18 mouse cellular contexts compared by ENCODE assay signal in the genomic region with DNA sequence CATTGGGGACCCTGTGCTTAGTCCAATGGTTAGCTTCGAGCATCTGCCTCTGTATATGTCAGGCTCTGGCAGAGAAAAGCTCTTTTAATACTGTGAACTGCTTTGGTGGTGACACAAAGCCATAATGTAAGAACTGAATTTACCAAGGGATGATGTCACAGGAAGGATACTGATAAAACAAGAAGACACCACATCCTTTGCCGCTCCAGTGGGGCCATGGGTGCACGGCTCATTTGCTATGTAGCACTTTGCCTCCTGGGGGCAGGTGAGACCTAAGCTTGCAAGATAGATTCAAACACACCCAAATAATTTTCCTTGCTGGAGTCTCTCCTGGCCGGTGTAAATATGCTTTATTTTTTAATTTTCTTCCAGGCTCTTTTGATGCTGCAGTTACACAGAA.
DNase-seq lines count a peak whose midpoint lies in the region; ATAC-seq lines count a peak whose summit lies in the region.
"Had no signal": no experiment of that assay in that cellular context is flagged by ENCODE, and none has a peak within 500 bp of the region (broad histone marks: within the 10 kb centered on the region; RNA-seq: fewer than 3 reads in every experiment).

No protein-coding gene starts in this region.

- no peak overlapping the region for H3K4me2 ChIP-seq in hindbrain, embryonic 16.5 days (ENCODE audit: low read length)
- H3K4me2 ChIP-seq: embryonic facial prominence, embryonic 12.5 days; heart, embryonic 11.5 days; hindbrain, embryonic 14.5 days; midbrain, embryonic 12.5 days had no signal

- no peak overlapping the region for H3K27ac ChIP-seq in hindbrain, embryonic 16.5 days (ENCODE audit: low read depth, low read length)
- H3K27ac ChIP-seq: embryonic facial prominence, embryonic 12.5 days; hindbrain, embryonic 14.5 days; midbrain, embryonic 12.5 days had no signal

- peak; percentile 86 for ATAC-seq in megakaryocyte, adult 5-6 weeks (ENCODE audit: poor library complexity, severe bottlenecking)
- ATAC-seq in hindbrain, embryonic 16.5 days: no peak
- ATAC-seq: forebrain, embryonic 16.5 days had no signal

- no peaks in the 10 kb centered on the region for H3K9me3 ChIP-seq in hindbrain, embryonic 16.5 days (ENCODE audit: control insufficient read depth, low read length)
- H3K9me3 ChIP-seq: embryonic facial prominence, embryonic 12.5 days; midbrain, embryonic 12.5 days had no signal

- peak; percentile 17 to 19 for DNase-seq in B cell, adult 2 months
- peak; percentile 44 to 50 for DNase-seq in CD8-positive naive resting alpha-beta T cell, adult 2 months (ENCODE audit: low read depth in 2 of 2, low spot score in 2 of 2)
- peak; percentile 65 for DNase-seq in thymus, postnatal 0 days (ENCODE audit: low spot score)
- no peak for DNase-seq in lung, postnatal 4 days
- DNase-seq in liver: no peak
- DNase-seq in gastrocnemius, postnatal 10 days: no peak
- DNase-seq: adrenal gland, postnatal 25 days; cerebellum, adult 2 months; gastrocnemius, postnatal 25 days; kidney, adult 2 months; kidney, postnatal 36 days had no signal

- no peaks in the 10 kb centered on the region for H3K27me3 ChIP-seq in hindbrain, embryonic 16.5 days (replicated peaks; ENCODE audit: control insufficient read depth, insufficient read depth, low read length)
- H3K27me3 ChIP-seq: embryonic facial prominence, embryonic 12.5 days; midbrain, embryonic 12.5 days had no signal

- H3K36me3 ChIP-seq in hindbrain, embryonic 16.5 days (ENCODE audit: control insufficient read depth, insufficient read depth, low read length): no peaks in the 10 kb centered on the region
- H3K36me3 ChIP-seq: embryonic facial prominence, embryonic 12.5 days; midbrain, embryonic 12.5 days had no signal

- H3K4me3 ChIP-seq in hindbrain, embryonic 16.5 days (ENCODE audit: low read length): no peak overlapping the region
- H3K4me3 ChIP-seq: embryonic facial prominence, embryonic 12.5 days; midbrain, embryonic 12.5 days had no signal

- no peaks in the 10 kb centered on the region for H3K4me1 ChIP-seq in hindbrain, embryonic 16.5 days (ENCODE audit: control insufficient read depth, insufficient read depth, low read depth, low read length)
- H3K4me1 ChIP-seq: embryonic facial prominence, embryonic 12.5 days; midbrain, embryonic 12.5 days had no signal

- H3K9ac ChIP-seq in hindbrain, embryonic 16.5 days (ENCODE audit: low read depth, low read length): no peak overlapping the region
- H3K9ac ChIP-seq: embryonic facial prominence, embryonic 12.5 days; hindbrain, embryonic 14.5 days; midbrain, embryonic 12.5 days had no signal

- 83% methylated on average over 4 of the region's 4 CpGs for WGBS in hindbrain, embryonic 16.5 days

Comparison
In these comparisons a context has a peak if more than half of its experiments do, and no peak if none do; other contexts are left out.
1. DNase-seq: peak in B cell, adult 2 months (2 of 2), CD8-positive naive resting alpha-beta T cell, adult 2 months (2 of 2) and thymus, postnatal 0 days (single experiment); none in lung, postnatal 4 days (0 of 2), liver (single experiment) and gastrocnemius, postnatal 10 days (single experiment).